Mouse (Mus musculus): ENCODE measurements at regions not wholly inside any gene's neighbourhood (a gene's known extent, or its start where the extent isn't known, plus 50 kb on each side); places are given as distances from the start of the nearest gene placed in this dataset.

DNA sequence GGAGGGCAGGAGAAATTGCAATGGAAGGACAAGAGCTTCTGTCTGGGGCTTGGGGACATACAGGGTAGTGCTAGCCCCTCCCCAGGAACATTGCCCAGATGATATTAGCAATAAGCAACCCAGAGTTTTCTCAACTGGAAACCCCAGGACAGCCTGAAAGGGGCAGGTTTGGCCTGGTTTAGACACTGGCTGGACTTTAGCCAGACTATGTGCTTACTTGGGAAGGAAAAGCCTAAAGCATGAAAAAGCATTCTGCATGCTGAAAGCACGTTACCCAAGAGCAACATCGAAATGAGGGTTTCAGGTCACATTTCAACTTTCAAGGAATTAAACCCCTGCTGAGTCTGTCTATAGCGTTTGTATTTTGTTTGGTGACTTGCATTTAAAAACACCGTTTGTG is 128.1 kb upstream of the Gm26657 start:
- H3K27ac ChIP-seq, result no peak overlapping the region
- 20% methylated on average over 4 of the region's 4 CpGs for WGBS
- H3K9me3 ChIP-seq (ENCODE audit: low read length), result no peaks in the 10 kb centered on the region
- H3K4me1 ChIP-seq (ENCODE audit: insufficient read depth, low read length), result no peaks in the 10 kb centered on the region
- peak; percentile 53 for DNase-seq (ENCODE audit: low spot score)
- H3K27me3 ChIP-seq (ENCODE audit: insufficient read depth, low read length), result no peaks in the 10 kb centered on the region
- H3K9ac ChIP-seq (replicated peaks; ENCODE audit: low read length), result no peak overlapping the region
- ATAC-seq, result 0 out of 2 replicates have a peak, but pooled peaks have one; percentile 27
- H3K4me2 ChIP-seq (ENCODE audit: low read depth, low read length), result no peak overlapping the region
- no peak for TF ChIP-seq CTCF (IDR thresholded peaks at IDR 0.05; ENCODE audit: low read depth)
- no peak overlapping the region for H3K4me3 ChIP-seq (ENCODE audit: low read length)
- H3K36me3 ChIP-seq (ENCODE audit: insufficient read depth, low read length), result no peaks in the 10 kb centered on the region

DNA sequence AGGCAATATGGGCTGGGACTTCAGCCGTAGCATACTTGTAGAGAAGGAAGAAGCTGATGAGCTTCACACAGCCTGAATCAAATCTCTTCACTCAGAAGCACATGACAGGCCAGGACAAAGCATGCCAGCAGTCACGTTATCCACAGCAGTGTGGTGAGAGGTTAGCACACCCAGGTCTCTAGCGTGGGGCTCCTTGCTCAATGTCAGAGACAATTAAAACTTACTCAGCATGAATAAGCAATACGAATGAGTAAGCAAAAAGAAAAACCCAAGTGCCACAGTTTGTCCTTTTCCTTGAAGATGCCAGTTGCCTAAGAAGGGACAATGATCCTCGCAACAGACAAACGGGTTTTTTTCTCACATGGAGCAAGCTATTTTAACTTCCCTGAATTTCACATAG is 129.6 kb upstream of the Gm26657 start:
- Histone ChIP-seq H3K27ac (no peak overlapping the region), H3K4me2 (ENCODE audit: low read depth, low read length) (no peak overlapping the region), H3K9ac (replicated peaks; ENCODE audit: low read length) (no peak overlapping the region), H3K27me3 (ENCODE audit: insufficient read depth, low read length) (no peaks in the 10 kb centered on the region), H3K4me1 (ENCODE audit: insufficient read depth, low read length) (no peaks in the 10 kb centered on the region), H3K4me3 (ENCODE audit: low read length) (no peak overlapping the region), H3K9me3 (ENCODE audit: low read length) (no peaks in the 10 kb centered on the region), H3K36me3 (ENCODE audit: insufficient read depth, low read length) (no peaks in the 10 kb centered on the region)
- WGBS, result 64% methylated on average over 6 of the region's 6 CpGs
- no peak for DNase-seq (ENCODE audit: low spot score)
- TF ChIP-seq CTCF (IDR thresholded peaks at IDR 0.05; ENCODE audit: low read depth), result no peak
- ATAC-seq, result no peak

GRCm38 (mm10) chr4:56608701-56609100 is 131.2 kb upstream of the Gm26657 start:
- no peak for TF ChIP-seq CTCF (IDR thresholded peaks at IDR 0.05; ENCODE audit: low read depth)
- no peaks in the 10 kb centered on the region for H3K9me3 ChIP-seq (ENCODE audit: low read length)
- DNase-seq (ENCODE audit: low spot score), result no peak
- H3K27ac ChIP-seq, result no peak overlapping the region
- 86% methylated on average over 4 of the region's 4 CpGs for WGBS
- H3K4me1 ChIP-seq (ENCODE audit: insufficient read depth, low read length), result no peaks in the 10 kb centered on the region
- no peaks in the 10 kb centered on the region for H3K27me3 ChIP-seq (ENCODE audit: insufficient read depth, low read length)
- no peak overlapping the region for H3K9ac ChIP-seq (replicated peaks; ENCODE audit: low read length)
- H3K4me3 ChIP-seq (ENCODE audit: low read length), result no peak overlapping the region
- H3K4me2 ChIP-seq (ENCODE audit: low read depth, low read length), result no peak overlapping the region
- ATAC-seq, result no peak
- H3K36me3 ChIP-seq (ENCODE audit: insufficient read depth, low read length), result no peaks in the 10 kb centered on the region

GRCm38 (mm10) chr4:56598398-56598797 is 141.5 kb upstream of the Gm26657 start:
- ATAC-seq (no peak), DNase-seq (ENCODE audit: low spot score) (no peak)
- WGBS, result 50% methylated on average over 2 of the region's 2 CpGs
- no peaks in the 10 kb centered on the region for H3K36me3 ChIP-seq (ENCODE audit: insufficient read depth, low read length)
- H3K4me3 ChIP-seq (ENCODE audit: low read length), result no peak overlapping the region
- no peak overlapping the region for H3K27ac ChIP-seq
- no peak for TF ChIP-seq CTCF (IDR thresholded peaks at IDR 0.05; ENCODE audit: low read depth)
- H3K4me2 ChIP-seq (ENCODE audit: low read depth, low read length), result no peak overlapping the region
- H3K27me3 ChIP-seq (ENCODE audit: insufficient read depth, low read length), result no peaks in the 10 kb centered on the region
- no peaks in the 10 kb centered on the region for H3K4me1 ChIP-seq (ENCODE audit: insufficient read depth, low read length)
- no peaks in the 10 kb centered on the region for H3K9me3 ChIP-seq (ENCODE audit: low read length)
- H3K9ac ChIP-seq (replicated peaks; ENCODE audit: low read length), result no peak overlapping the region

- no peak for DNase-seq (ENCODE audit: low spot score)
- no peak overlapping the region for H3K9ac ChIP-seq (replicated peaks; ENCODE audit: low read length)
- H3K36me3 ChIP-seq (ENCODE audit: insufficient read depth, low read length), result no peaks in the 10 kb centered on the region
- no peak; the same call in 1 of the 2 replicates for TF ChIP-seq CTCF (IDR thresholded peaks at IDR 0.05; ENCODE audit: low read depth)
- H3K4me2 ChIP-seq (ENCODE audit: low read depth, low read length), result no peak overlapping the region
- no peaks in the 10 kb centered on the region for H3K4me1 ChIP-seq (ENCODE audit: insufficient read depth, low read length)
- no peak overlapping the region for H3K27ac ChIP-seq
- H3K9me3 ChIP-seq (ENCODE audit: low read length), result no peaks in the 10 kb centered on the region
- H3K27me3 ChIP-seq (ENCODE audit: insufficient read depth, low read length), result no peaks in the 10 kb centered on the region
- H3K4me3 ChIP-seq (ENCODE audit: low read length), result no peak overlapping the region
- ATAC-seq, result no peak
Observed at GRCm38 (mm10) chr4:56597931-56598330, 141.9 kb upstream of the Gm26657 start.

DNA sequence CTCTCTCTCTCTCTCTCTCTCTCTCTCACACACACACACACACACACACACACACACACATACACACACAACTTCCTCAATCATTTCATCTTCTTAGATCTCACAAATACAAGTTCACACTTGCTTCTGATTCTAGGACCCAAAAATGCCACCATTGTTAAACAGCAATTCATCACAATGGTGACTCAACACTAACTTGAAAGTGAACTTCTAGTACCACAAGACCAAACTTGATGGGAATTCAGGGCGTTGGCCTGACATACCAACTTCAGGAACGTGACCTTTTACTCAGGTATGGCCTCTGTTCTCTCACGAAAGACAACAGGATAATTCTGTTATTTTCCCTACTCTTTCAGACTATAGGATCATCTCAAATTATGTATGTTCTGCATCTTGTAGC is 157.5 kb upstream of the Gm26657 start:
- Histone ChIP-seq H3K9me3 (ENCODE audit: low read length) (no peaks in the 10 kb centered on the region), H3K27me3 (ENCODE audit: insufficient read depth, low read length) (no peaks in the 10 kb centered on the region), H3K4me2 (ENCODE audit: low read depth, low read length) (no peak overlapping the region), H3K4me1 (ENCODE audit: insufficient read depth, low read length) (no peaks in the 10 kb centered on the region), H3K27ac (no peak overlapping the region), H3K9ac (replicated peaks; ENCODE audit: low read length) (no peak overlapping the region), H3K4me3 (ENCODE audit: low read length) (no peak overlapping the region), H3K36me3 (ENCODE audit: insufficient read depth, low read length) (no peaks in the 10 kb centered on the region)
- no peak for TF ChIP-seq CTCF (IDR thresholded peaks at IDR 0.05; ENCODE audit: low read depth)
- WGBS, result 77% methylated on average over 3 of the region's 3 CpGs
- DNase-seq (ENCODE audit: low spot score) (no peak), ATAC-seq (no peak)

GRCm38 (mm10) chr4:56576837-56577548 is 162.9 kb upstream of the Gm26657 start:
- H3K27ac ChIP-seq, result no peak overlapping the region
- no peak for TF ChIP-seq CTCF (IDR thresholded peaks at IDR 0.05; ENCODE audit: low read depth)
- no peak overlapping the region for H3K4me2 ChIP-seq (ENCODE audit: low read depth, low read length)
- DNase-seq (ENCODE audit: low spot score) (peak; percentile 59), ATAC-seq (peak; percentile 70)
- no peaks in the 10 kb centered on the region for H3K36me3 ChIP-seq (ENCODE audit: insufficient read depth, low read length)
- H3K4me3 ChIP-seq (ENCODE audit: low read length), result no peak overlapping the region
- H3K4me1 ChIP-seq (ENCODE audit: insufficient read depth, low read length), result no peaks in the 10 kb centered on the region
- H3K27me3 ChIP-seq (ENCODE audit: insufficient read depth, low read length), result no peaks in the 10 kb centered on the region
- 54% methylated on average over 15 of the region's 15 CpGs for WGBS
- H3K9me3 ChIP-seq (ENCODE audit: low read length), result no peaks in the 10 kb centered on the region
- no peak overlapping the region for H3K9ac ChIP-seq (replicated peaks; ENCODE audit: low read length)

All from hindbrain, postnatal 0 days (tissue).